Mouse (Mus musculus) heart, adult 18-20 months (tissue): ENCODE measurements around the gene Plac9a. TPM values are rescaled to one million over a fixed set of nuclear protein-coding genes. Genes with fewer than 3 reads are reported as not detected.
A peak's percentile ranks its signal among the peaks of the same experiment; 100 is the strongest.
"Not testable (repeated sequence)": the region's sequence is repeated elsewhere in the genome, so short reads cannot be mapped to it uniquely, and the experiment has no call there.

ENCODE experiments used
- DNase-seq, 2 experiments: peaks; one replicate each; pipeline ENCODE4 v3.0.0; 2021 to 2022; ENCODE audit warnings: mixed read lengths in 1 of 2
- long read RNA-seq, 2 experiments: library from polyadenylated mRNA; stranded (forward); transcript quantifications; one replicate each; pipeline ENCODE4 v2.0.0; 2021
- total RNA-seq, 2 experiments: library from RNA; stranded (reverse); gene quantifications; 2 replicates each; pipeline ENCODE4 v1.2.3; 2021

Plac9a gene
- total RNA-seq: 1 to 10 TPM; 2.1 to 2.9 TPM
- long read RNA-seq, experiment 1, transcript Plac9a-201 (4 exons, 1,555 nt): major isoform, 18 of 23 reads
- long read RNA-seq, experiment 1, partial matches to known transcripts: 2 of 23 reads
- long read RNA-seq, experiment 1, other reads (novel, unspliced or antisense): 2 of 23 reads
- long read RNA-seq, experiment 2, transcript Plac9a-201 (4 exons, 1,555 nt): major isoform, 23 of 26 reads
- long read RNA-seq, experiment 2, partial matches to known transcripts: 2 of 26 reads
- long read RNA-seq, experiment 2, other reads (novel, unspliced or antisense): 0 of 26 reads

GRCm38 (mm10) chr14:25903000-25903399 is at the start of gene Plac9a:
Gene Plac9a, minus strand, starts transcription at chr14:25903100.
- not testable (repeated sequence) for DNase-seq

GRCm38 (mm10) chr14:25938004-25938403 is 35.1 kb upstream of the Plac9a start, which contains the start of gene Cphx1:
Gene Cphx1, plus strand, starts transcription at chr14:25938304.
- not testable (repeated sequence) for DNase-seq

- not testable (repeated sequence) for DNase-seq
Measured at GRCm38 (mm10) chr14:25936867-25937630, 34.1 kb upstream of the Plac9a start.

GRCm38 (mm10) chr14:25927562-25927881 is 24.6 kb upstream of the Plac9a start, which contains the start of gene Tmem254a:
Gene Tmem254a, minus strand, starts transcription at chr14:25927672.
- DNase-seq: not testable (repeated sequence)

GRCm38 (mm10) chr14:25926814-25927561 is 24.1 kb upstream of the Plac9a start:
- DNase-seq: not testable (repeated sequence)

- not testable (repeated sequence) for DNase-seq
Measured at GRCm38 (mm10) chr14:25918427-25919170, 15.7 kb upstream of the Plac9a start.

- not testable (repeated sequence) for DNase-seq
Measured at GRCm38 (mm10) chr14:25908976-25909375, 6.1 kb upstream of the Plac9a start.

GRCm38 (mm10) chr14:25907272-25907671 is 4.4 kb upstream of the Plac9a start:
- not testable (repeated sequence) for DNase-seq

GRCm38 (mm10) chr14:25905243-25905642 is 2.3 kb upstream of the Plac9a start:
- not testable (repeated sequence) for DNase-seq

- DNase-seq: not testable (repeated sequence)
Measured at GRCm38 (mm10) chr14:25895686-25896085, 7.2 kb downstream of the Plac9a start.

- DNase-seq: not testable (repeated sequence)
Measured at GRCm38 (mm10) chr14:25894566-25894965, 8.3 kb downstream of the Plac9a start.

- DNase-seq: not testable (repeated sequence)
Measured at GRCm38 (mm10) chr14:25885886-25886285, 17.0 kb downstream of the Plac9a start.

GRCm38 (mm10) chr14:25881769-25882168 is 21.1 kb downstream of the Plac9a start:
- DNase-seq: not testable (repeated sequence)

- not testable (repeated sequence) for DNase-seq
Measured at GRCm38 (mm10) chr14:25876640-25877039, 26.3 kb downstream of the Plac9a start.

- peak; percentile 69 to 72 for DNase-seq
Measured at GRCm38 (mm10) chr14:25872461-25873415, 30.2 kb downstream of the Plac9a start.

- peak; percentile 40 to 45 for DNase-seq
Measured at GRCm38 (mm10) chr14:25869135-25869878, 33.6 kb downstream of the Plac9a start.

- DNase-seq: no peak
Measured at GRCm38 (mm10) chr14:25868706-25869105, 34.2 kb downstream of the Plac9a start.

GRCm38 (mm10) chr14:25867834-25868233 is 35.1 kb downstream of the Plac9a start:
- DNase-seq: no peak

- peak; percentile 64 to 75 for DNase-seq
Measured at GRCm38 (mm10) chr14:25866832-25867231, 36.1 kb downstream of the Plac9a start.

- DNase-seq: no peak
Measured at GRCm38 (mm10) chr14:25866384-25866783, 36.5 kb downstream of the Plac9a start.
